ENCODE assay signal across 13 mouse cellular contexts in genomic region chrX:81472500-81472899, GRCm38 (mm10). TPM values are rescaled to one million over a fixed set of nuclear protein-coding genes. Genes with fewer than 3 reads are reported as not detected.
DNase-seq lines count a peak whose midpoint lies in the region; ATAC-seq and TF ChIP-seq lines count a peak whose summit lies in the region.
"Had no signal": no experiment of that assay in that cellular context is flagged by ENCODE, and none has a peak within 500 bp of the region (broad histone marks: within the 10 kb centered on the region; RNA-seq: fewer than 3 reads in every experiment).

No protein-coding gene starts in this region.

- peak; percentile 50 for TF ChIP-seq CTCF in forebrain, postnatal 0 days (IDR thresholded peaks at IDR 0.05; ENCODE audit: low read depth)

- H3K27ac ChIP-seq in forebrain, postnatal 0 days (ENCODE audit: low read depth, low read length), result no peak overlapping the region
- H3K27ac ChIP-seq in forebrain, embryonic 11.5 days (ENCODE audit: low read depth, low read length), result no peak overlapping the region
- H3K27ac ChIP-seq: midbrain, embryonic 12.5 days had no signal

- no peak for ATAC-seq in forebrain, postnatal 0 days
- no peak for ATAC-seq in forebrain, embryonic 11.5 days (replicated peaks; ENCODE audit: low FRiP score)

- intact Hi-C loops in left cerebral cortex, postnatal 4 days (cut with DNase I), result no loop called here
- intact Hi-C loops in left cerebral cortex, postnatal 36 days (cut with DNase I), result no loop called here

- no peaks in the 10 kb centered on the region for H3K4me1 ChIP-seq in forebrain, postnatal 0 days (ENCODE audit: insufficient read depth)
- no peaks in the 10 kb centered on the region for H3K4me1 ChIP-seq in forebrain, embryonic 11.5 days (replicated peaks; ENCODE audit: control insufficient read depth, insufficient read depth, low read length)
- H3K4me1 ChIP-seq: midbrain, embryonic 12.5 days had no signal

- peak; percentile 49 for DNase-seq in forebrain, postnatal 0 days
- DNase-seq in forebrain, embryonic 11.5 days (ENCODE audit: low spot score), result no peak
- peak; percentile 14 for DNase-seq in left cerebral cortex, postnatal 4 days
- no peak for DNase-seq in left cerebral cortex, postnatal 36 days (ENCODE audit: low spot score in 2 of 2)
- peak; percentile 47 for DNase-seq in ES-CJ7 (ENCODE audit: low read depth, low spot score)
- peak; percentile 20 for DNase-seq in forelimb bud, embryonic 11.5 days (ENCODE audit: low read depth, low spot score)
- DNase-seq in MN1 (ENCODE audit: low spot score), result no peak
- DNase-seq in adrenal gland, postnatal 4 days (ENCODE audit: low spot score in 2 of 2), result no peak
- DNase-seq: cerebellum, adult 11-12 months had no signal

- no peak overlapping the region for H3K4me2 ChIP-seq in forebrain, postnatal 0 days (ENCODE audit: low read depth)
- H3K4me2 ChIP-seq in forebrain, embryonic 11.5 days (ENCODE audit: low read depth, low read length, severe bottlenecking), result no peak overlapping the region
- H3K4me2 ChIP-seq: midbrain, embryonic 12.5 days had no signal

- no peak overlapping the region for H3K9ac ChIP-seq in forebrain, postnatal 0 days
- H3K9ac ChIP-seq in forebrain, embryonic 11.5 days (ENCODE audit: low read length), result no peak overlapping the region
- H3K9ac ChIP-seq: midbrain, embryonic 12.5 days had no signal

- no peaks in the 10 kb centered on the region for H3K36me3 ChIP-seq in forebrain, postnatal 0 days (ENCODE audit: insufficient read depth)
- no peaks in the 10 kb centered on the region for H3K36me3 ChIP-seq in forebrain, embryonic 11.5 days (ENCODE audit: control insufficient read depth, insufficient read depth, low read length)
- H3K36me3 ChIP-seq: midbrain, embryonic 12.5 days had no signal

- no peaks in the 10 kb centered on the region for H3K27me3 ChIP-seq in forebrain, postnatal 0 days (ENCODE audit: insufficient read depth, low read length)
- H3K27me3 ChIP-seq in forebrain, embryonic 11.5 days (ENCODE audit: control insufficient read depth, insufficient read depth, low read length), result no peaks in the 10 kb centered on the region
- H3K27me3 ChIP-seq: midbrain, embryonic 12.5 days had no signal

- no peaks in the 10 kb centered on the region for H3K9me3 ChIP-seq in forebrain, postnatal 0 days (ENCODE audit: low read length)
- no peaks in the 10 kb centered on the region for H3K9me3 ChIP-seq in forebrain, embryonic 11.5 days (ENCODE audit: control insufficient read depth, low read length)
- H3K9me3 ChIP-seq: midbrain, embryonic 12.5 days had no signal

- H3K4me3 ChIP-seq in forebrain, postnatal 0 days (ENCODE audit: low read depth, low read length), result no peak overlapping the region
- no peak overlapping the region for H3K4me3 ChIP-seq in forebrain, embryonic 11.5 days (ENCODE audit: low read depth, low read length)
- H3K4me3 ChIP-seq: midbrain, embryonic 12.5 days had no signal

RNA-seq across cellular contexts. Expression of gene 4930595M18Rik, which starts 14.6 kb away (rescaled TPM):
- total RNA-seq in forebrain, postnatal 0 days (2014; rRNA removed), result not detected in 2 replicates
- polyA plus RNA-seq in forebrain, postnatal 0 days (2015; fragmentation: Nextera tagmentation; extraction: Ambion mirVana), result not detected in 2 replicates
- not detected in 2 replicates for polyA plus RNA-seq in forebrain, embryonic 11.5 days (2014; fragmentation: Nextera tagmentation; extraction: Ambion mirVana)
- total RNA-seq in left cerebral cortex, postnatal 4 days (2021), result not detected
- total RNA-seq in left cerebral cortex, postnatal 36 days (2021), result not detected
- not detected for total RNA-seq in adrenal gland, postnatal 4 days (2021)
- total RNA-seq: heart, postnatal 25 days; layer of hippocampus, postnatal 25 days had no signal
- polyA plus RNA-seq: frontal cortex, adult 2 months; midbrain, embryonic 12.5 days had no signal

Comparison
In these comparisons a context has a peak if more than half of its experiments do, and no peak if none do; other contexts are left out.
1. DNase-seq: peak in forebrain, postnatal 0 days (single experiment), left cerebral cortex, postnatal 4 days (single experiment), ES-CJ7 (single experiment) and forelimb bud, embryonic 11.5 days (single experiment); none in forebrain, embryonic 11.5 days (single experiment), left cerebral cortex, postnatal 36 days (0 of 2), MN1 (single experiment) and adrenal gland, postnatal 4 days (0 of 2).